Mouse (Mus musculus) frontal cortex, postnatal 14 days (tissue): ENCODE data around the gene Jsrp1.

Experiments used
- DNase-seq, 2 experiments: peaks; one replicate each; pipeline ENCODE4 v3.0.0; 2022; ENCODE audit warnings: low spot score in 2 of 2

The Jsrp1 gene

DNA sequence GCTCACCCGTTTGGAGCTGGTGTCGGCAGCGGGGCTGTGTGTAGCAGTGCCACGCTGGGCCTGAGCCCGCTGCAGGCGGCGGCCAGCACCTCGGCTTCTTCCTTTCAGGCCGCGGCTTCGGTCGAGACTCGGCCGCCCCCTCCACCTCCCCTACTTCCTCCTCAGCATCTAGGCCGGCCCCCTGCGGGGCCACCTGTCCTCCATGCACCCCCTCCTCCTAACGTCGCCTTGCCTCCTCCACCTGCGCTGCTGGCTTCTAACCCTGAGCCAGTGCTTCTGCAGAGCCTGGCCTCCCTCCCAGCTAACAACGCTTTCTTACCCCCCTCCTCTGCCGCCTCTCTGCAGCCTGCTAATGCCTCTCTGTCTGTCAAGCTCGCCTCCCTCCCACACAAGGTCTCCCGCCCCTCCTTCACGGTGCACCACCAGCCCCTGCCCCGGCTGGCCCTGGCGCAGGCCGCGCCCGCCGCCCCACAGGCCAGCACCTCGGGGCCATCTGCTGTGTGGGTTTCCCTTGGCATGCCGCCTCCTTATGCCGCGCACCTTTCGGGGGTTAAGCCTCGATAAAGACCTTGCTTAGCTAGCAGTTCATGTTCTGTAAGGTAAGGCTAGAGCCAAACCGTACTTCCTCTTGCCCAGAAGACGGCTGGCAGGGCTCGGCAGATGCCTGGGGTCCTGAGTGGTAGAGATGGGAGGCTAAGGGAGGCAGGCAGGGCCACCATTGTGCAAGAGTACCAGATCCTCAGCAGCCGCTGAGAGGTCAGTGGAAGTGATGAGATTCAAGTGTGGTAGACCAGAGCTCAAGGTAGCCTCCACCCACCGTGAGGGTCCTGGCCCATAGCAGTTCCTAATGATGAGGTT, 20.9 kb downstream of the Jsrp1 start:
- no peak for DNase-seq

DNA sequence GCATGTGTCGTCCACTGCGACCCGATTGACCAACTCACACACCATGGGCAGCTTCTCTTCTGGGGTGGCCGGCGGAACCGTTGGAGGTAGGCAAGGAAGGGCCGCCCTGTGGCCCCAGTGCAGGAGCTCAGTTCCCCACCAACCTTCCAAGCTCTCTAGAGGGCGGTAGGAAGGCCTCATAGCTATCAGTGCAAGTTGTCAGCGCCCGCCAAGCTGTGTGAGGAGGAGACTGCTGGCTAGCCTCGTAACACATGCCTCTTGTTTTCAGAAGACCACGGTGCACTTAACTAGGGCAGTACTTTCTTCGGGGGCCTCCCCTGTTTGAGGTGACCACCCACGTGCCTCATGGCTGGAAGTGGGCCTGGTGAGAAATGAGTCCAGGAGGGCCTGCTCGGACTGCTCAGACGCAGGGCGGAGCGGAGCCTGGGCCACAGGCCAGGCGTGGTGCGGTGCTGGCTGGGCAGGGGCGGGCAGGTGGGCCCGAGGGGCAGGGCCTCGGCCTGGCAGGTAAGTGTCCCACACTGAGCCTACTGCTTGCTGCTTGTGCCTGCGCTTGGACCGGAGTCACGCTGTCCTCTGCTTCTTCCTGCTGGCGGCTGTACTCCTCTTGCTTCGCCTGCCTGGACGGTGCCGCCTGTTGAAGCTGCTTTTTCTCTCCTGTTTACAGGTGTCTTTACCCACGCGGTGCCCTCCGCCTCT, 21.7 kb downstream of the Jsrp1 start:
- no peak for DNase-seq

DNA sequence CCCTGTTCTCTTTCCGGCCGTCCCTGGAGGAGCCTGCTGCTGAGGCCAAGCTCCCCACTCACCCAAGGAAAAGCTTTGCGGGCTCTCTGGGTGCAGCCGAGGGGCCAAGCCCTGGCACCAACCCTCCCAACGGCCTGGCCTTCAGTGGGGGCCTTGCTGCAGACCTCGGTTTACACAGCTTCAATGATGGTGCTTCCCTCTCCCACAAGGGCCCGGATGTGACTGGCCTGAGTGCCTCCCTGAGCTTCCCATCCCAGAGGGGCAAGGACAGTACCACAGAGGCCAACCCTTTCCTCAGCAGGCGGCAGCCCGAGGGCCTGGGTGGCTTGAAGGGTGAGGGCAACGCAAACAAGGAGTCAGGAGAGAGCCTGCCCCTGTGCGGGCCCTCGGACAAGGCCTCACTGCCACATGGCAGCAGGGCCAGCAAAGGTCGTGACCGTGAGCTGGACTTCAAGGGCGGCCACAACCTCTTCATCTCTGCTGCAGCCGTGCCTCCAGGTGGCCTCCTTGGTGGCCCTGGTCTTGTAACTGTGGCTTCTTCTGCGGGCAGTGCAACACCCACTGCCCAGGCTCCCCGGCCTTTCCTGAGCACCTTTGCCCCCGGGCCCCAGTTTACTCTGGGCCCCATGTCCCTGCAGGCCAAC, 22.4 kb downstream of the Jsrp1 start:
- DNase-seq, result no peak

DNA sequence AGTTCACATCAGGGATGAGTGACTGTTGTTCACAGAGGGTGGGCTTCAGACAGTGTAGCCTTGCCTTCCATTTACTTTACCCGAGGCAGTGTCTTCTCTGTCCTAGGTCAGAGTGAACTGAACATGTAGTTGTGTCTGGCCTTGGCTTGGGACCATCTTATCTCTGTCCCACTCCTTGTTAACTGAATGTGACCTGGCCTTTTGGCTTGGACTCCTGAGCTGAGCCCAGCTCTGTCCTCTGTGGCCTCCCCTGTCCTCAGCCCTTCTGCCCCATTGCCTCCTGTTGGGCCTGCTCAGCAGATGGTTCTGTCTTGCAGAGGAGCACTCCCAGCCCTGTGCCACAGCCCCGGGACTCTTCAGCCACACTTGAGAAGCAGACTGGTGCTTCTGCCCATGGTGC, 25.8 kb downstream of the Jsrp1 start:
- no peak for DNase-seq

DNA sequence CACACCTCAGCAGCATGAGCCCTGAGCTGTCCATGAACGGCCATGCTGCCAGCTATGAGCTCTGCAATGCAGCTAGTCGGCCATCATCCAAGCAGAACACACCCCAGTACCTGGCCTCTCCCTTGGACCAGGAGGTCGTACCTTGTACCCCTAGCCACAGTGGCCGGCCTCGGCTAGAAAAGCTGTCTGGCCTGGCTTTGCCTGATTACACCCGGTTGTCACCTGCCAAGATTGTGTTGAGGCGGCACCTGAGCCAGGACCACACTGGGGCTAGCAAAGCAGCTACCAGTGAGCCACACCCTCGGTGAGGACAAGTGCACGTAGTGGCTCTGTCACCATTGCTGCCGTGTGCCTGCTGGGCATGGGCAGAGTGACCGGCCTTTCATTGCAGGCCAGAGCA, 27.3 kb downstream of the Jsrp1 start:
- no peak for DNase-seq

DNA sequence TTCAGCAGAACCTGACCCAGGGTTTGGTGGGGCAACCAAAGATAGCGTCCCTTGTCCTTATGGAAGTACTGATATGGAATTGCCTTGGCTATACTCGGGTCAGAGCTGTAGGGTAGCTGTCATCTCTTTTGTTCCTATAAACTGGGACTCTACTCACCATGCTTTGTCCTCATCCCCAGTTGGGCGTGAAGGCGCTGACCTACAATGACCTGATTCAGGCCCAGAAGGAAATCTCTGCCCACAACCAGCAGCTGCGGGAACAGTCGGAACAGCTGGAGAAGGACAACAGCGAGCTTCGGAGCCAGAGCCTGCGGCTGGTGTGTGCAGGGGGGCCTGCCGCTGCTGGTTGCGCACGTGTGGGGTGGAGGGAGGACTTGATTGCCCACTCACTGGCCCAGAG, 28.4 kb downstream of the Jsrp1 start:
- no peak for DNase-seq

DNA sequence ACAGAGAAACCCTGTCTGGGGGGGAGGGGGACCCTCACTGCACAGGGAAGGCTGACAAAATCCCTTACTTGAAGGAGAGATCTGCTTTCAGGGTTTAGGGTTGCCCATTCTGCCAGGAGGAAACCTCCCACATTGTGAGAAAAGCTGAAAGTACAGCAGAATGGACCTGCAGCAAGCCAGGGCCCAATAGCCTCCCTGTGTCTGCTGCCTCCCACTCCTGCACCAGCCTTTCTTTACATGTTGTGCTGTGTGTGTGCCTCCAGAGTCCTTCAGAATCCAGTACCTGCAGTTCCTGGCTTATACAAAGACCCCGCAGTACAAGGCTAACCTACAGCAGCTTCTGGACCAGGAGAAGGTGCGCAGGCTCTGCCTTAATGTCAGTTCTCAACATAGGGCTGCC, 29.0 kb downstream of the Jsrp1 start:
- no peak for DNase-seq

DNA sequence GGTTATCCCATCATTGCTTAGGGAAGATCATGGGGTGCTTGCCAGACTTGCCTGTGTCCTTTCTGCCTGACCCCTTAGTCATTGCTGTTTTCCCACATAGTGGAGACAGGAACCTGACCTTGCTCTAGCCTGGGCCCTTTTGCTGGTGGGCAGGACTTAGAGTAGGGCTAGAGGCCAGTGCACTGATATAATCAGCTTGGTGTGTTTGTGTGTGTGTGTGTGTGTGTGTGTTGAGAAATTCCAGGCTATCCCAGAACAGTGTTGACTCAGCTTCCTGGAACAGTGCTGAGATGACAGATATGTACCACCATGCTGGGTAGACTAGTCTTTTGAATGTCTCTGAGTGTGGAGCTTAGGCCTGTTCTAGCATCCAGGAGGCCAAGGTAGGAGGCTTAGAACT, 33.7 kb downstream of the Jsrp1 start:
- DNase-seq, result no peak

DNA sequence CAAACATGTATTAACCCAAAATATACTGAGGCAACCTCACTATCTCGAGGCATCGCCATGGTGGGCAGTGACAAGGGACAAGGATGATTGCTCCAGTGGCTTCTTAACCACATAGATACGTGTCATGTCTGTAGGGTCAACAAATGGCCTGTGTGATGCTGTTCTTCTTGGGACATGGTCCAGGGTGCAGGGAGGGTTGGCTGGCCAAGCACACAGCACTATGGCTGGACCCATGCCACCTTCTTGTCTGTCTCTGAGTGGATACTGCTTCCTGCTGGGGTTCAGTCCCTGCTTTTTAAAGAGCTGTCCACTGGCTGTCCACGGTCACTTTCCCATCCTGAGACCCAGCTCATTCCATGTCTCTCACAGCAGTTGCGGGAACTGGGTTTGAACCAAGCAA, 36.2 kb downstream of the Jsrp1 start:
- no peak for DNase-seq

DNA sequence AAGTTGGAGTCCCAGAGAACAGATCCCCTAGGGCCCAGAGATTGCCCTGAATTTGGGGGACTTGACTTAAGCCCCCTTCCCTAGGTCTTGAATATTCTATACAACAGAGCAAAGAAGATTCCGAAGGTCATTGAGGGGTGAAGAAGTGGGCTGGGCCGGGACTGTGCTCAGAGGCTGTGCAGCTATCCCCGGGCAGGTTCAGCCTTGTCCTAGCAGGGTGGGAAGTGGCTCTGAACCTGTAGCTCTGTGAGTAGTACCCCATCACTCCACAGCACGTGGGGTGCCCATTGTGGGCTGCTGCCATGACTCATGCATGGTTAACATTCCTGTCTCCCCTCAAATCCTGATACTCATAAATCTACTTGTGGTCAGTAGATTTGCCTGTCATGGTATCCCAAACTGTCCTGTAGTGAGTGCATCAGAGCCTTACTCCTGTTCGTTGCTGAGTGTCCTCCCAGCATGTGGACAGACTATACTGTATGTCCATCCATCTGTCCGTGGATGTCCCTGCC, 36.9 kb downstream of the Jsrp1 start:
- no peak for DNase-seq

DNA sequence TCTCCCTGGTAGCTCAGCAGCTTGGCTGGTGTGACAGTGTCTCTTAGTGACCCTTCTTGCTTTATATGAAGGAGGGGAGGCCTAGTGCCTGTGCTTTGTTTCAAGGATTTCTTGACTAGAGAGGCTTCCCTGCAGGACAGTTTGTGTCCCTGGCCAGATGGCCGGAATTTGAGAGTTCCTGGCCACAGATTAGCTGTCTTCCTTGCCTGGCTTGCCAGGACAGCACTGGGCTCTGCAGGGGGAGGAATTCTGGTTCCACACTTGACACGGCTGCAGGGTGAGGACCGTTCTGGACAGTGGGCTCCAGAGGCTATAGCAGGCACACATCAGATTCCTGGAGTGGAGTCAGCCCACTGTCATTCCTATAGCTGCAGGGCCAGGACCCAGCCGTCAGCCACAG, 37.6 kb downstream of the Jsrp1 start:
- no peak for DNase-seq

DNA sequence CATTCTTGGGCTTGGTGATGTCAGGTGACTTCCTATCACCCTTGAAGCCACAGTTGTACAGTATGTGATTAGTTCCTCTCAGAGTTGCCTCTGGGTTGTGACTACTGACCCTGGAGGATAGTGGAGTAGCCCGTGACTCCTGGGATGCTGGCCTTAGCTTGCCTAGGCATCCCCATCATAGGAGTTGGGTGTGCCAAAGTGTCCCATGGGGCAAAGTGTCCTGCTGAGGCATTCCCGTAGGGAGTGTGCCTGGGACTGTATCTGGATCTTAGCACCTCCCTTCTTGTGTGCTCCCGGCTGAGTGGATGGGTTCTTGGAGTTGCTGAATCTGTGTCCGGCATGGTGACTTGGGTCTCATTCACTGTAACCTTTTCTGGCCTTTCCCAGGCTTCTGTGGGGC, 38.3 kb downstream of the Jsrp1 start:
- DNase-seq, result no peak

DNA sequence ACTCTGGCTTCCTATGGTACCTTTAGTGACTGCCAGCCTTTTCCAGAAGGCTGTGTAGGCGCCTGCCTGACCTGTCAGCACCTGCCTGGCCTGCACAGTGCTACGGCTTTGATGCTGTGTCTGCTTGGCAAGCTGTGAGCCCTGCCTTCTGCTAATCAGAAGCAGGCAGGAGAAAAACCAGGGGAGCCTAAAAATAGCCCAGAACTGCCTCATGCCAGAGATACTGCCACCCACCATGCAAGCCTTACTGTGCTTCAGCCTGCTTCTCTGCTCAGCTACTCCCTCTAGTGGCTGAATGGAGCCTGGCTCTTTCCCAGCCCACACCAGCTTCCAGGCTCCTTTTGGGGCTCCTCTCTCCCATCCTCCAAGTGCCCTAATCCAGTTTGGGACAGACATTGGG, 38.7 kb downstream of the Jsrp1 start:
- DNase-seq, result peak; percentile 78 to 83

DNA sequence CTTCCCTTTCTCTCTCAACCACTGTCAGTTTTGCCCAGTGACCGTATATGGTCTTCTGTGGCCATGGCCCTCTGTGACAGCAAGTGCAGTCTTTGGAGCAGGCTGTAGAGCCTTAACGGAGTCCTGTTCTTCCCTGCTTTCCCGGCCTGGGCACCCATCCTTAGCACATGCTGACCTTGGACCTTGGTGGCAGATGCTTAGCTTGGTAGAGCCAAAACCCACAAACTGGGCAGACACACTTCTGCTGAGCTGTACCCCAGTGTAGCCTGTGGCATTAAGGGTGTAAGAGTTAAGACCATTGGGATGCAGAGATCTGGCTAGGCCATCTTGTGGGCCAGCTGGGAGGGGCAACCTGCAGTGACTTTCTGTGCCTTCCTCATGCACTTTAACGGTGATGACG, 39.5 kb downstream of the Jsrp1 start:
- no peak for DNase-seq

DNA sequence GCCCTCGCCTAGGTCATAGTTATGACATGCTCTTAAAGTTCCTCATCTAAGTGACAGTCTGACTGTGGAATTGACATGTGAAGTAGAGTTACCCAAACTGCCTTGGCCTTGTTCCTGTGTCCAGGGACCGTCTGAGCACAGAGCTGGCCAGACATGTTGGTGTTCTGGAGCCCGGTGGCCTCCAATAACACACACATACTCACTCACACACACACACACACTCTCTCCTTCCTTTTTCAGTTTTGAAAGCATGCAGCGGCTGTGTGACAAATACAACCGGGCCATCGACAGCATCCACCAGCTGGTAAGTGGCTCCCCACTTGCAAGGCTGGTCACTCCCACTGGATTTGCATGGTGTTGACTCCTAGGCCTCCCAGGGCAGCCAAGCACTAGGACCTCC, 44.9 kb downstream of the Jsrp1 start:
- DNase-seq, result no peak

DNA sequence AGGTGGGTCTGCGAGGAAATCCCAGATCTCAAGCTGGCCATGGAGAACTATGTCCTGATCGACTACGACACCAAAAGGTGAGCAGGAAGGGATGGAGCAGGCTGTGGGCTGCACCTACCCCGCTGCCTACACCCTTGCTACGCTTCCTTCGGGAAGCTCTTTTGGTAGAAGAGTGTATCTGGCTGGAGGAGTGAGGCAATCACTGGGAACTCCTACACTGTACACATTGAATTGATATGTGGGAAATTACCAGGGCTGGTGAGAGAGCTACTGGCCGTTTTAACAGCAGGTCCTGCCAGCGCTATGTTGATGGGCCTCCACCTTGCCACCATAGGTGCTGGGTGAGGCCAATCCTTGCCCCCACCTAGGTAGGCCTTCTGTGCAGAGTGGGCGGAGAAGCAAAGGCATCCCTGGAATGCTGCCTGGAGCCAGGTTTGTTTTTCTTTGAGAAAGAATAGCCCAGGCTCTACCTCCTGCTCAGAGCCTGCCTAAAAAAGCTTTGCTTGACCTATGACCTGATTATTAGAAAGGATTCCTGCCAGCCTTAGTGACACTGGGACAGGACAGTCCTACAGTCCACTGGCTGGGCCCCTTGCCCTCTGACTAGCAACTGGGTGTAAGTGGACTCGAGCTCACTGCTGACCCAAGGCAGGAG, 47.0 kb downstream of the Jsrp1 start:
- no peak for DNase-seq

DNA sequence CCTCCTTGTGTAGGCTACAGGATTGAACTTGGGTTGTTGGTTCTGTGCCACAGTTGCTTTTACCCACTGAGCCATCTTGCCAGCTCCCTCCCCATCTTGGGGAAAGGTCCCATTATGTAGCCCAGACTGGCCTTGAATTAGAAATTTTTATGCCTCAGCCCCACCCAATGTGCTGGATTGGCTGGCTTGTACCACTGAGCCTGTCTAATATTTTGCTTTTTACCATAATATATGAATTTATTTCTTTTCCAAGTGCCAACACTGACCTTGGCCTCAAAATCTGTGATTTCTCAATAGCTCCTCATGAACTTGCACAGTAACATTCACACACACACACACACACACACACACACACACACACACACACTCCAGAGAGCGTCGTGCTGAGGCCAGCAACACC, 47.6 kb downstream of the Jsrp1 start:
- DNase-seq, result no peak

DNA sequence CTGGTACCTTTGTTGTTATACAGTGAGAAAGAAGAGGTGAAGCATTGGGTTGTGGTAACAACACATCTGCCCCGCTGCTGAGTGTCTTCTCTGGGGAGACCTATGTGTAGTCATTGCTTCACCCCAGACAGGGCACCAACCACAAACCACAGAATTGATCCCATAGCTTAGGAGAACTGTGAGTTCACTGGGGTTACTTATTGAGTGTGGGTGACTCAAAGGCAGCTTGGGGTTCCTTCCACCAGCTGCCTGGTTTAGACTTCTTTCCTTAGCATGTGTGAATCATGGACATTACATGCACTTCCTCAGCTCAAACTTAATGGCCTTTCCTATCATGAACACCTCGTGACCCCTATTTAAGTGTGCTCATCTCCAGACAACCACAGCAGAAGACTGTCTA, 49.8 kb downstream of the Jsrp1 start:
- DNase-seq, result no peak

DNA sequence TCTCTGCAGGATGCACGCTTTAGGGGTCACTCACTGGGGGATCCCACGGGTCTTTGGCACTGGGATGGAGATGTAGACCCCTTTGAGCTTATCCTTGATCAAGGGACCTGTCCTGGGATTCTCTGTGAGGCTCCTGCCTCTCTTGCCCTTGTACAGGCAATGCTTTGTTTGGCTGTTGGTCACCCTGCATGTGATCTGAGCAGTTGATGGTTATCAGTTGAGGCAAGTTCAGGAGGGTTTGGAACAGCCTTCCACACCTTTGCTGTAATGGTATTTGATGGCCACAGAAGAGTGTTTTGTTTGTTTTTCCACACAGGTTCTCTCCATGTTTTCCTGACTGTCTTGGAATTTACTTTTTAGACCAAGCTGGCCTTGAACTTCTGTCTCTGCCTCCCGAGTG, 51.5 kb downstream of the Jsrp1 start:
- DNase-seq, result no peak

DNA sequence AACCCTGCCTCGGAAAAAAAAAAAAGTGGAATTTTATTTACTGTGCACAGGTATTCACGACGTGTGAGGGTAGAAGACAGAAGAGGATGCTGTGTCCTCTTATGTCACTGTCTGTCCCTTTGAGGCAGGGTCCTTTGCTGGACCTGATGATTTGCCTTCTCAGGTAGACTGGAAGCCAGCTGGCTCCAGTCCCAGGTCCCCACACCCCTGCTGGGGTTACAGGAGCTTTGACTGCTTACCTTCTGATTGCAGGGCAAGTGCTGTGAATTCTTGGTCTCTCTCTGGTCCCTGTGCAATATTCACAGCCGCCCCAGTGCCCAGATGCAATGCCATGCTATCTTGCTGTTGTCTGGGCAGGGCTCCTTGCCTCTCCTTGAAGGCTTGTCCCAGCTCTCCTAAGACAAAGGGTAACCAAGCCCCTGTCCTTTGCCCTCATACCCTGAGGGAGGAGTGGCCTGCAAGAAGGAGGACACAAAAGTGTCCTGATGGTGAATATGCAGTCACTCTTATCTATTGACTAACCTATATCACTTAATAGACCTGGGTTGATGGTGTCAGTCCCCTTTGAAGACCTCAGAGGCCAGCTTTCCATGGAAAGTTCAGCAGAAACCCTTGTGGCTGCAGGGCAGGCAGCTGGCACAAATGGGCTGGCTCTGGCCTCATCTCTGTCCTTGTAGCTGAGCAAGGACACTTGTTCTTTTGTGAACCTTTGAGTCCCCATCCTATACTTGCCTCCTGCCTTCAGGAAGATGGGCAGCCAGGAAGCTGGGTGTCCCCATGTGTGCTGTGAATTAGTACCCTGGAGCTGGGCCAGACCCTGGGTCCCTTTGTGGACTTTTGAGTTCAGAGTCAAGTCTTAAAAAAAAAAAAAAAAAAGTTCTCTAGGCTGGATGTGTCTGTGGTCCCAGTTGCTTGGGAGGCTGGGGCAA, 52.4 kb downstream of the Jsrp1 start:
- no peak for DNase-seq

DNA sequence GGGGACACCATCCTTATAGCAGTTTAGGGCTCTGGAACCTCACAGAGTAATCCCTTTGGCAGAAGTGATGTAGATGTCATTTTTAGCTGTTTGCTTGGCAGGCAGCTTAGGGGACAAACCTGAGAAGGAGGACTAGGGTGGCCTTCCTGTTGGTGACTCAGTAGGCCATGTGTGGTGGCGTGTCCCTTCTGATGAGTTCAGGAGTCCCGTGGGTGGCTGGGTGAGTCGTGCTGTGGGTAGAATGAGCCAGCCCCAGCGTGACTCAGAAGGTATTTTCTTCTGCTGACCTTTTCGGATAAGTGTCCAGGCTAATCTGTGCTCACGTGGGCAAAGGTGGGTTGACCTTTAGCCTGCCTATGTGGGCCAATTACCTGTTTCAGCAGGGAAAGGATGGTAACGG, 54.6 kb downstream of the Jsrp1 start:
- no peak for DNase-seq
